Mouse (Mus musculus) cerebellum, adult 2 months (tissue): ENCODE data around the gene Me3.

Experiments used
- CTCF ChIP-seq: fragments of 200-500 bp; IDR thresholded peaks from 2 replicates; pipeline ENCODE4 v1.5.1; 2011; ENCODE audit warnings: low read depth, mild to moderate bottlenecking, control low read depth, low read length, moderate library complexity, borderline replicate concordance; ENCODE audit not compliant: insufficient read depth
- POLR2A ChIP-seq: fragments of 200-500 bp; IDR thresholded peaks from 2 replicates; pipeline ENCODE4 v1.6.1; 2011; ENCODE audit warnings: low read length, control low read depth, borderline replicate concordance; ENCODE audit not compliant: insufficient read depth

DNA sequence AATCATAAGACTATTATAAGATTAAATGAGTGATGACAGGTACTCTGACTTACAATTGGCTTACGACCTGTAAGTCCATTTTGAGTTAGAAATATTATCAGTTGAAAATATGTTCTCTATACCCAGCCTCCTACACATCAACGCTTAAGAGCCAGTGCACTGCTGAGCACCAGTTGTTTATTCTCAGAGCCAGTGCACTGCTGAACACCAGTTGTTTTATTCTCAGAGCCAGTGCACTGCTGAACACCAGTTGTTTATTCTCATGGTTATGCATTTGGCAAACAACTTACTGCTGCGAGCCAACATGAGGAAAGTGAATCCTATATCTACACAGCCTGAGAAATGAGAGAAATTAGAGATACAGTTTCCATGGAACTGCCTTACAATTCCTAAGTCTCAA is 2.3 kb upstream of the Me3 start:
- TF ChIP-seq CTCF, result no peak
- TF ChIP-seq POLR2A, result no peak
